Mouse (Mus musculus) liver, adult (tissue): Measurements from ENCODE around the gene Traf3.

Experiments
- GATA4 ChIP-seq: IDR thresholded peaks from 2 replicates; pipeline ENCODE4 v1.6.1; 2014; ENCODE audit warnings: mild to moderate bottlenecking, low read length; ENCODE audit not compliant: insufficient replicate concordance

Gene Traf3

GRCm38 (mm10) chr12:111251227-111251626, 85.1 kb downstream of the Traf3 start:
- TF ChIP-seq GATA4: no peak

DNA sequence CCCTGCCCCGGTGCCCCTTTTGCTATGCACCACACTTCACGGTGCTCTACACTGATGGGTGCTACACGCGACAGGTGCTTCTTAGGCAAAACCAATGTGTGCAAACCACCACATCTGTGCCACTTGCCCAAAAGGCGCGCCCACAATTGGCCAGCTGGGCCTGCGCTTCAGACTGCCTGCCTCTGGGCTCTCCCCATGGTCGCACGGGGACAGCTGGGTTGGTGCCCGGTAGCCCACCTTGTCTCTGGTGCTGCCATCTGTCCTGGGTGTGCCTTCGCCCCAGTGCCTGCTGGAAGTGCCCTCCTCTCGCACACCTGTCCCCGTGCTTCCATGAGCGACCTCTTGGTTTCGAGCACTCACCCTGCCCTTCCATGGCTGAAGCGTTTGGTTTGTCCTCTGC, 97.5 kb downstream of the Traf3 start:
- no peak for TF ChIP-seq GATA4

GRCm38 (mm10) chr12:111265212-111265611, 99.0 kb downstream of the Traf3 start:
- TF ChIP-seq GATA4: no peak

GRCm38 (mm10) chr12:111266592-111266991, 100.4 kb downstream of the Traf3 start:
- TF ChIP-seq GATA4: no peak

GRCm38 (mm10) chr12:111267673-111268325, 101.6 kb downstream of the Traf3 start:
- no peak for TF ChIP-seq GATA4

DNA sequence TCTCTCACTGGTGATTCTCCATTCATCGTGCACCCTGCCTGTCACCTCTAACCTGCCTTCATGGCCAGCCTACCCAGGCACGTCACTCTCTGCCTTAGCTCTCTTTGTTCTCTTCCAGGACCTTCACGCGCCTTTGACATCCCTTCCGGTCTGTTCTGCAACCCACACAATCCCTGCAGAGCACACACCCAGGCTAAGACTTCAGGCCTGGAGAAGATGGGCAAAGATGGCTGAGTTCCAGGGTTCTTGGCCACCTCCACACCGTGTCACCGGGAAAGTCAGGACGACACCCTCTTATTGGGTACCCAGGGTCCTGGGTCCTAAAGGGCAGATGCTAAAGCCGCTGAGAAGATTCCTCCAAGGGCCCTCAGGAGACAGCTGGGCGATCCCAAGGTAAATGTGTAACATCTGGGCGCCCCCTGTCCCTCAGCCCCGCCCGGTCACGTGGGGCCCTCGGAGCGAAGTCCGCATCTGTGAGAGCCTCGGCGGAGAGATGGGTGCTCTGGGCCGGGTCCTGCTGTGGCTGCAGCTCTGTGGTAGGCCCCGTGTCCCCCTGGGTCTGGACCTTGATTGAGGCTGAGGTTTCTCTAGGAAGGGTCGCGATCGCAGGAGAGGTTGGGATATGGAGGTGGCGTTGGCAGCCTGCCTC, 104.6 kb downstream of the Traf3 start, which contains the start of gene Amn:
Amn (plus strand) TSS at position 467 of the 649 bp plus-strand sequence.
- TF ChIP-seq GATA4: no peak

- no peak for TF ChIP-seq GATA4
These were observed 105.2 kb downstream of the Traf3 start for GRCm38 (mm10) chr12:111271406-111271805.

- no peak for TF ChIP-seq GATA4
These were observed 105.8 kb downstream of the Traf3 start for GRCm38 (mm10) chr12:111271966-111272365.

- no peak for TF ChIP-seq GATA4
These were observed 106.2 kb downstream of the Traf3 start for GRCm38 (mm10) chr12:111272420-111272819.

GRCm38 (mm10) chr12:111274006-111274405, 107.8 kb downstream of the Traf3 start:
- no peak for TF ChIP-seq GATA4

- no peak for TF ChIP-seq GATA4
These were observed 108.4 kb downstream of the Traf3 start for GRCm38 (mm10) chr12:111274447-111275149.

- TF ChIP-seq GATA4: no peak
These were observed 109.1 kb downstream of the Traf3 start for GRCm38 (mm10) chr12:111275150-111275841.

- TF ChIP-seq GATA4: no peak
These were observed 110.2 kb downstream of the Traf3 start for GRCm38 (mm10) chr12:111276371-111276770.

- TF ChIP-seq GATA4: no peak
These were observed 117.4 kb downstream of the Traf3 start for GRCm38 (mm10) chr12:111283573-111283972.

GRCm38 (mm10) chr12:111284532-111284931, 118.4 kb downstream of the Traf3 start:
- no peak for TF ChIP-seq GATA4
